Mouse (Mus musculus): ENCODE data around the gene Pcx.

The Pcx gene

DNA sequence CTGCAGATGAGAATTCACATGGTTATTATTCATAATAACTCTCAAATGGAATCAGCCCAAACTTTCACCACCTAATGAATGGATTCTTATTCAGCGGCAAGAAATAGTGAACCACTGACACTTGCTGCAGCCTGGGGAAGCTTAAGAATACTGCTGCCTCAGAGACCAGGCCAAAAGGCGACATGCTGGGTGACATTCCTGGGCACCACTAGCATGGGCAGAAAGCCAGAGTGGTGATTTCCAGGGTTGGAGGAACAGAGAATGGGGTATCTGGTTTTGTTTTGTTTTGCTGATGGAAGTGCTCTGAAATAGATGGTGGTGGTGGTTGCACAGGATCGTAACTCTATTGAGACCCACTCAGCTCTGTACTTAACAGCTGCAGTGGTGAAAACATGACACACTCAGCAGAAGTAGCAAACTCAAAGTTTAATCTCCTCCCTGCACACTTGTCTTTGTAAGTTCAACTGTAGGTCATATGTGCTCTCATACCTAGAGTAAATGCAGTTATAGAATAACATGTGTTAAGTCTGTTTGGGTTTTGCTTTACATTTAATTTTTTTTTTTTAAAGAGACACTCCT lies 38.1 kb downstream of the Pcx start:
- DNase-seq (ENCODE audit: low spot score) = no peak

DNA sequence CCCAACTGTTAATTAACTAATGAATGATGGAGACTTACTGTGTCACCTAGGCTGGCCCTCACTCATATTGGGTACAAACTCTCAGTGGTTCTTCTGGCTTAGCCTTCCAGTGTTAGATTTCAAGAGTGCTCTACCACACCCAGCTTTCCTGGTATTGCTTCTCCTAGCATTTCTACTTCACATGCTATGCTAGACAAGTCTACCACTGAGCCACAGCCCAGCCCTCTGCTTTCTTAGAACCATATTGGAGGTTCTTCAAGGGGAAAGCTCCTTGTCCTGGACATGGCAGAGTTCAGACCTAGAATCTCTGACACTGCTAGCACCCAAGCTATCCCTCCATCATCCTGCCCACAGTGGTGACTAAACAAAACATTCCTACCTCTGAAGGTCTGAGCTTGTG lies 44.0 kb downstream of the Pcx start:
- no peak for DNase-seq (ENCODE audit: low spot score)

DNA sequence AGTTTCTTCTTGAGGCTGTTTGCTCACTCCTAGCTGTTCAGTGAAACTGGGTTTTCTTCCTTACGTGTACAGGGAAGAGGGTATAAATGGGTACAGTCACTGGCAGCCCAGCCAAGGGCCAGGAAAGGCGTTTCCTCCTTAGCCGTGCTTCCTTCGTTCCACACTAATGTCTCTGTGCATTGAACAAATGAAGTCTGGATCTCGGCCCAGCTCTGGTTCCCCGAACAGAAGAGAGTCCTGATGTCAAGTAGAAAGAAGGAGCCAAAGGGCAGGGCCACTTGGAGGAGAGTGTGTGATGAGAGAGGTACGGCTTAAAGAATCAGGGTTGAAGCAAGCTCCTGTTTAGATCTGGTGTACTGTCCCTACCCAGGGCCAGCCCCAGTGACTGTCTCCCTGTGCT lies 44.8 kb downstream of the Pcx start:
- DNase-seq (ENCODE audit: low spot score) = no peak

DNA sequence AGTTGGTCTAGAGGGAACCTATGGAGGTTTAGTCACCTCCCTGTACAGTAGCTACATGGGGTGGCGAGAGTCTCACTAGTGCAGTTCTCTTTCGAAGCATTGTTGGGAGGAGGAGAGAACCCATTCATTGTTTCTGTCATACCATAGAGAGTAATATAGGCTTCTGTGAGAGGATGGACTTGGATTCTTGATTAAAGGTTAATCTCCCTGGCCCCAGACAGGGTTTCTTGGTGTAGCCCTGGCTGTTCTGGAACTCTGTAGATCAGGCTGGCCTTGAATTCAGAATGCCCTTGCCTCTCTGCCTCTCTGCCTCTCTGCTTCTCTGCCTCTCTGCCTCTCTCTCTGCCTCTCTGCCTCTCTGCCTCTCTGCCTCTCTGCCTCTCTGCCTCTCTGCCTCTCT lies 46.5 kb downstream of the Pcx start:
- no peak for DNase-seq (ENCODE audit: low spot score)

DNA sequence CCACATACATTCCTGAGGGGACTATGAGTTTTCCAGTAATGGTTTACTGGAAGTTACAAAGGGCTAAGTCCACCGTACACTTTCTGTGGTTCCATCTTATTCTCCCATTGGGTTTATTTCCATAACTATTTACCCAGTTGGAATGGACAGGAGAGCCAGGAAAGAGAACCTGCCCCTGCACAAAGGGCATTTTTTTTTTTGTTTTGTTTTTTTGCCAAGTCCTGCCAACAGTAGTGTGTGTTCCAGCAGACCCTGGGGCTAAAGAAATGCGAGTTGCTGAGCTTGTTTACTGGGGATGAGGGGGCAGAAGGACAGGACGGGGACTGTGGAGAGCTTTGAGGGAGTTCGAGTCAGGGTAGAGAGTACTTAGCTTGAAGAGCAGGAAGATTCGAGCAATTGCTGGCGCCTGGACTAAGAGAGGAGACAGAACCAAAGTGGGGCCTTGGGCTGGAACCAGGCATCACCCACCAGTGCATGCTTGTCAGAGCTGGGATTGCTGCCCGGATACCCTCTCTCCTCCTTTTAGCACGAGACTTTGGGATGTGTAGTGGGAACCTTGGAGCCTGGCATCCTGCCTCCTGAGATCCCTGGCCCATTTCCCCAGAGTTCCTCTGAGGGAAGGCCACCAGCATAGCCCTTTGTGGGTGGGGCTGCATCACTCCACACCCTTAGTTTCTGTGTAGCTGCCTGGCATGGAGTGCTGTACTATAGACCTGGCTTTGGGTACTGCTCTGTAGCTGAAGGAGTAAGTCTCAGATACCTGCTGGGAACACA lies 47.7 kb downstream of the Pcx start:
- DNase-seq (ENCODE audit: low spot score) = no peak

DNA sequence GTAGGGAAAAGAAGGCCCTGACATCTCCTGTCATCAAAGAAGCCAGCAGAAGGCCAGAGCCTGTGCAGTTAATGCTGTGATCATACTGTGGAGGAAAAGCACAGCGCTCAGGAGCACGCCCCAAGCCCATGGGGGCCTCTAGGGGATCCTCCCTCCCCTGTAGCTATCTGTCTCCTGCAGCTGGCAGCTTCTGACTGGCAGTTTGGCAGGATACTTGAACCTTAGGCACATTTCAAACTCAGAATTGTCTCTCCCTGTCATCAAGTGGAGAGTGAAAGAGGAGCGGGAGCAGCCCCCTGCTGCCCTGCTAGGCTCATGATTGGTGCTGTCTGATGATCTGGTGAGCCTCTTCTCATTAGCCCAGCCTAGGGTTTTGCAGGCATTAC lies 48.3 kb downstream of the Pcx start:
- no peak for DNase-seq (ENCODE audit: low spot score)

DNA sequence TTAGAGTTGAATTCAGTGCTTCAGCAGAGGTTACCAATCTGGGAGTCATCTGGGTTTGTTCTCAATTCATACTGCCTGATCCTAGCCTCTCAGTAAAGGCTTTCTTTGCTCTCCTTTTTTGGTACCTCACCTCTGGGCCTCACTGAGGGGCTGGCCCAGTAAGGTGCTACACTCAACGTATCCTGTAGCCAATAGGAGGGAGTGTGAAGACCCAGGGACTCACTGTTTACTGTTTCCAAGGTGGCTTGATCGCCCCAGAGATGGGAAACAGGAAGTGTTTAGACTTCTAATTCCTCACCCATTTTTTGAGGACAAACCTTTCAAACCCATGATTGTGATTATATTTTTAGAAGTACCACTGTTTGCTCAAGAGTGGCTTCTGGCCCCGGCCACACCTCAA lies 48.7 kb downstream of the Pcx start:
- no peak for DNase-seq (ENCODE audit: low spot score)

DNA sequence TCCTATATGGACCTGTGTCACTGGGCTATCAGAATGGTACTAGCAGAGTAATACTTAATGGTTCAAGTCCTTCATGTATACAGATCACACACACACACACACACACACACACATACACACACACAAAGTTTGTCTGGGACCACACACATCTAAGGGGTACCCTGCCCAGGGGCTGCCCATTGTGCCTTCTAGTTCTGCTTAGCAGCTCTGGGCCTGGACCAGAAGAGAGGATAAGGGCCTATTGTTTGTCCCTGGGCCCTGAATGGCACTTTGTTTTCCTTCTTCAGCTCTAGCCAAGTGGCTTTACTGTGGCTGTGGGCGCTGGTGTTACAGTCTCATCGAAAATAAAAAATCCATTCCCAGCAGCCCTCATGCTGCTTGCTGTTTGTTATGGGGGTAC lies 49.3 kb downstream of the Pcx start:
- DNase-seq (ENCODE audit: low spot score) = no peak

DNA sequence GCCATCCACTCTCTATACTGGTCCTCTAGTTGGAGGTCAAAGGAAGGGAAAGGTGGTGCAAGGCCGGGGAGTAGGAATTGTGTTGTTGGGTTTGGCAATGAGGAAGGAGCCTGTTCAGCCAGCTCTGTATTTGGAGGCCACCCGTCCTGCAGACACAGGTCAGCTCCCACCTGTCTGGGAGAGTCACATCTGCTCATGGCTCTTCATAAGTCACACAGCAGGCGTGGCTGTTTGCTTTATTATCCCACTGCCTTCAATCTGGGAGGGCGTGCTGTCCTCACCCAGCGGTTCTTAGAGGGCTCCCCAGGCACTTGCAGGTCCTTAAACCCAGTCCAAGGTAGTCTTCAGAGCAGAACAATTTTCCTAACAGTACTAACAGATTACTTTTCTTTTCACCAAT lies 49.9 kb downstream of the Pcx start:
- DNase-seq (ENCODE audit: low spot score) = no peak

DNA sequence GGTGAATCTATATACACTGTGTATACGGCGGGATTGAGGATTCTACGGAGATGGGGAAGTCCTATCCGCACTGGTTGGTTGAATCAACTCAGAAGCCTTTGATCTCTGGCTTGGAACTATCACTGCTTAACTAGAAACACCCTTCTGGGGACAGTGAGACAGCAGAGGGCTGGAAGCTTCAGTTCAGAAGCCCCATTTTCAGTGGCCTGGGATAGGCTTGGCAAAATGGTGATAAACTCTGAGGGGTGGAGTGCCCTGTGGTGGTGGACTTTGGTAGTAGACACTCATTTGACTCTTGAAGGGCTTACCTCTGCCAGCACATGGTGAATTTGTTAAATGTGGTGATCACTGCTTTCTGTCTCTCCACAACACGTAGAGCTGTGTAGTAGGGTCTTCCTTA lies 55.4 kb downstream of the Pcx start:
- no peak for DNase-seq (ENCODE audit: low spot score)

DNA sequence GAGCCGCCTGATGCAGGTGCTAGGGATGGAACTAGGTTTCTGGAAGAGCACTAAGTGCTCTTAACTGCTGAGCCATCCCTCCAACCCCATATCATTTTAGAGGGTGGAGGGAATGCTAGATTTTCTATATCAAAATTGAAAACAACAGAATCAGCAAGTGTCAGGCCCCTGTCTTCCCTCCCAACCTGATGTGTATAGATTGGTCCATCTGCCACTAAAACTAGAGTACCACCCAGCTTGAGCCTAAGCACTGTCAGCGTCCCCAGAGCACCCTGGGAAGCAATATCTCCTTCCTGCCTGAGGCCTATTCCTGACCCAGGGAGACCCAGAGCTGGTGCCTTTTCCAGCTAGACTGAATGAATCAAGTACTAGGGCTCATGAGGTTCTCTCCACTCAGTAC lies 56.6 kb downstream of the Pcx start:
- no peak for DNase-seq (ENCODE audit: low spot score)

DNA sequence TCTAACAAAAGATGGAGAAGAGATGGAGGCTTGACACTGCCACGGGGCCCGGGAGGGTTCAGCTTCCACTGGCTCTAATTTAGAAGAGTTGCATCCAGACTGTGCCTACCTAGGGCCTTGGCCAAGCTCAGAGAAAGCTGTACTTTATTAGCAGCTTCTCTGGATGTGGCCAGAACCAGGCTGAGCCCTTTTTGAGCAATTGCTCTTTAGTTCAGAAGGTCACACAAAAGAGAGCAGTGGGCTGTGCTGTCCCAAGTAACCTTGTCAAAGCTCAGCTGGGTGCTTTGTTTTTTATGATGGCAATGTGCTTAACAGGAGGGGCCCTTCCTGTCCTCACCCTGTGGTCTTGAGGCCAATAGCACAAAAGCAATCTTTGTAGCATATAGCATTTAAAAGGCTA lies 57.4 kb downstream of the Pcx start:
- DNase-seq (ENCODE audit: low spot score) = no peak

DNA sequence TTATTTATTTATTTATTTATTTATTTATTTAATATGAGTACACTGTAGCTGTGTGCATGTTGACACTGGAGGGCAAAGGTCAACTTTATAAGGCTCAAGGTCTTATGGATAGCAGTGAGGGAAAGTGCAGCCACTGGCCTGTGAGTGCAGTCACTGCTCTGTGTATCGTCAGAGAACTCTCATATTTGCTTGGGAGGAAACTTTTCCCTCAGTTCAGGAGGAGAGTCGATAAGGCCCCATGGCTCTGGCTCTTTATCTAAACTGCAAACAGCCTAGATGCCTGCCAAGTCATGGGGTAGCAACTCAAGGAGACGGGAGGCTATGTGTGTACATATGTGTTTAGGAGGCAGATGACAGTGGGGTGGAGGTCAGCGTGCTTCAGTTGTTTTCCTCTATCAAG lies 58.6 kb downstream of the Pcx start:
- no peak for DNase-seq (ENCODE audit: low spot score)

DNA sequence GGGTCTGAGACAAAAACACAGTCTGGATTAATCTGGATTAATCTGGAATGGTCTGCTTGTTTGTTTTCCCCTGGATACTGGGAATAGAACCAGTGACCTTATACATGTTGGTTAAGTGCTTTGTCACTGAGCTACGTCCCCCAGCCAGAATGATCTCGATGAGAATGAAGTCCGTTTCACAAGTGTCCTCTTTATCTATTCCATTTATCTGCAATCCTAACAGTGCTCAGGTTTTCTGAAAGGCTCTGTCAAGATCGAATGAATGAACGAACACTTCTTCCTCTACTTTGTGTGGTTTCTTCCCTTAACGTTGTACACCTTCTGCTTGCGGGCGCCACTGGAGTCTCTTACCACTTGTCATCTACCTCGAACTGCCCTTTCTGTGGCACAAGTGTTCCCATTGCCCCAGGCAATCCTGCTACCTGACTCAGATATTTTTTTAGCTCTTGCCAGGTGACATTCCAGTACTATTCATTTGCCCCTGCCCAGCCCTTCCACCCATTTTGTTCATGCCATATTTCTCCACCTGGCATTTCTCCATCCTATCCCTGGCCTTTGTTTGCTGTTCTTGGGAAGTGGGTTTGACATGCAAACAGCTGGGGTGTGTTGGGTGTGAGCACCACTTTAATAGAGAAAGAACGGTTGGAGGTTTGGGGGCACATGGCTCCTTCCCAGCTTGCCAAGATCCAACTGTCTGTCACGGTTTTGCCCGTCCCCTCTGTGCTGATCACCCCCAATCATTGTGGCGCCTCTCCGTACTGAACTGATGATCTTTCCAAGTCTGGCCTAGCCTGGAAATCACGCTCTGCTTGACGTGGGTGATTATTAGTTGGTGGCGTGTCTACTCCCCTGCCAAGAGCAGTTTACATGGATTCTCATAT lies 59.3 kb downstream of the Pcx start:
- no peak for DNase-seq (ENCODE audit: low spot score)

DNA sequence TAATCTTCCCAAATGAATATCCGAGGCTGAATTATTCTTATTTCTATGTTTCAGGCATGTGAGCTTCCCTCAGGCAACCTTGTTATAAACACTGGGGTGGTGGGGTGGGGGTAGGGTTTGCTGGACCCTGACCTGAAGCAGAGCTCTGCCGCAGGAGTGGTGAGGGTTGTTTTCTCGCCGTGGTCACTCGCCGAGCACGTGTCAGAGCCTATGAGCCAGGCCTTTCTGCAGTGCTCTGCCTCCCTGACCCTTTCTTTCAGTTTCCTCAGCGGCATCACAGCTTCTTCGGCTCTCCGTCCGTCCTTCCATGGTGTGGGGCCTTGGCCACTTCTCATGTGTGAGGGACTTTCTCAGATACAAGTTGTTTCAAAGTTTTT lies 60.0 kb downstream of the Pcx start:
- DNase-seq (ENCODE audit: low spot score) = no peak

DNA sequence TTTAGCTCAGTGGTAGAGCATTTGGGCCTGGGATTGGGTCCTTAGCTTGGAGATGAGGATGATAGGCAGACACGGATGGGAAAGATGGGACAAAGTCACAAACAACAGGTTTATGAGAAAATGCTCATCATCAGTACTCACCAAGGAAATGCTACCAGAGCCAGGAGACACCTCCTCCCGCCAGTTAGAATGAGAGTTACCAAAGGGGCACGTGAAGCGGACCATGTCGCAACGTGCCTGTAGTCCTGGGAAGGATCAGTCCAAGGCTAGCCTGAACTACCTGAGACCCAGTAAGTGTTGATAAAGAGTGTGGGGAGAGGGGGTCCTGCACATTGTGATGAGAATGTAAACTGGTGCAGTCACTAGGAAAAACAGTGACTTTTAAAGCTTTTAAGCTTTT lies 60.5 kb downstream of the Pcx start:
- DNase-seq (ENCODE audit: low spot score) = no peak

DNA sequence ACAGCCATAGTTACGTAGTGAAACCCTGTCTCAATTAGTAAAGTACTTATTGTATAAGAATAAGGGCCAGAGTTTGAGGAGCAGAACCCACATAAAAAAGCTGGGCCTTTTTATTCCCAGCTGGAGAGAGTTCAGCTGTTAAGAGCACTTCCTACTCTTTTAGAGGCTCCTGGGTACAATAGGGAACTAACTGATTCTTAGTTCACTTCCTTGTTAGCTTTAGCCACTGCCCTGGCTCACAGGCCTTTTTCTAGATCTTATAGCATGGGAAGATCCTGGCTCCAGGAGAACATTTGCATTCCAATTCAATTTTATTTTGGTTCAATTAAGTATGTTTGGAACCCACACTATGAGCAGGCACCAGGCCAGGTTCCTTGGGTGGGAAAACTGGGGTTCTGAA lies 61.4 kb downstream of the Pcx start:
- no peak for DNase-seq (ENCODE audit: low spot score)

DNA sequence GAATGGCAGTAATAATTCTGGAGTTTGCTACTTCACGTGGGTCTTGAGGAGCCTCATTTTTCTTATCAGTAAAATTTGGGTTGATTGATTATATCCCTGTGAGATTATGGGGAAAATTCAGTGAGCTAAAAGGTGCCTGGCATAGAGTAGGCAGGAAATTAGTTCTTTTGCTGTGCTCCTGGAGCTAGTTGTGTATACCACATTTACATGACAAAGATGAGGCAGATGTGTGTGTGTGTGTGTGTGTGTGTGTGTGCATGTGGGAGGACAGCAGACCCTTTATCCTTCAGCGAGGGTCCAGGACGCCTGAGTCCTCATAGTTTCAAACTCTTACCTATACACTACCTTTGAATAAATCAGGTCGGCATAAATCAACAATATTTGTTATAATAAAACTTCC lies 61.8 kb downstream of the Pcx start:
- DNase-seq (ENCODE audit: low spot score) = no peak

DNA sequence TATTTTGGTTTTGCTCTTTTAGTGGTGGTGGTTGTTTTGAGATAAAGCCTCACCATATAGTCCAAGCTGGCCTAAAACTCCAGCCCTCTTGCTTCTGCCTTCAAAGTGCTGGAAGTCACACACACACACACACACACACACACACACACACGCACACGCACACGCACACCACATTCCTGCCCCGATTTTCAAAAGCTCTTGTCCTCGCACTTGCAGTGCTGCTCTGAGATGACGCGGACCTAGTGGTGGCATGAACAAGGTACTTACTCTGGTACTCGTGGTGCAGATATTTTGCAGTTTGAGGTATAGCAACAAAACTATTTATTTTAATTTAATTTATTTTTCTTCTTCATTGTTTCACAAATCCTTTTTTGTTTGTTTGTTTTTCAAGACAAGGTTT lies 62.2 kb downstream of the Pcx start:
- no peak for DNase-seq (ENCODE audit: low spot score)

DNA sequence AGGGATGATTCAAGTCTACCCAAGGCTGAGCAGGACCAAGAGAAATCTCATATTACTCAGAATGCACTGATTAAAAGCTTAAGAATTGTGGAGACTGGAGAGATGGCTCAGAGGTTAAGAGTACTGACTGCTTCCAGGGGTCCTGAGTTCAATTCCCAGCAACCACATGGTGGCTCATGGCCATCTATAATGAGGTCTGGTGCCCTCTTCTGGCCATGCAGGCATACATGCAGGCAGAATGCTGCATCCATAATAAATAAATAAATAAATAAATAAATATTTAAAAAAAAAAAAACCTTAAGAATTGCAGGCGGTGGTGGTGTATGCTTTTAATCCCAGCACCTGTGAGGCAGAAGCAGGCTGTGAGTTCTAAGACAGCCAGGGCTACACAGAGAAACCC lies 63.0 kb downstream of the Pcx start:
- no peak for DNase-seq (ENCODE audit: low spot score)

DNA sequence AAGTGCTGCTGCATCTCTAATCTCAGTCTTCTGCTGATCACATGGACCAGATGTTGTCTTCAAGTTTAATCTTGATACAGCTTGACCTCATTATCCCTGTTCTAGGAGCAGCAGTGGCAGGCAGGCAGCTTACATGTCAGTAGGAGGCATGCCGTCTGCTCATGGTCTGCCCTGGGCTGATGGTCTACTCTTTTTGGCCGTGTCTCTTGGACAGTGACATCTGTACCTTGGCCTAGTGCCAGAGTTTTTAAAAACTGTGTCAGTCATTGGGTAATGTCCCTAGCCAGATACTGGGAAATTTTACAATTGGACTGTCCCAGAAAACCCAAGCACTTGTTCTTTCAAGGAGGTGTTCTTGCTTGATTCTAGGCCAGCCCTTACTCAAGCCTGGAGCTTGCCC lies 68.5 kb downstream of the Pcx start:
- DNase-seq (ENCODE audit: low spot score) = no peak

DNA sequence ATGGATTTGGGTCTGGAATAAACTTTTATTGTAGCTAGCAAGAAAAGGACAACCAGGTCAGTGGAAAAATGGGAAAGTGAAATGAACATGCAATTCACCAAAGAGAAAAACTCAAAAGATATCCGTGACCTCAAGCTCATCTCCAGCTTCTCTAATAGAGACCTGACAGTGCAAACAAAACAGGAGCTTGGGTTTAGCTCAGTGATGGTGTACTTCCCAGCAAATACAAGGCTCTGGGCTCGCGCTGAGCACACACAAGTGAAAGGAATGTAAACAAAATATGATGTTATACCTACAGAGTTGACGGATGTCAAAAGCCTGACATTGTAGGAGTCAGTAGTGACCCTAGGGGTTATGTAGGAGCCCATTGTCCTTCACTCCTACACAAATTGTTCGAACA lies 69.0 kb downstream of the Pcx start:
- DNase-seq (ENCODE audit: low spot score) = no peak

DNA sequence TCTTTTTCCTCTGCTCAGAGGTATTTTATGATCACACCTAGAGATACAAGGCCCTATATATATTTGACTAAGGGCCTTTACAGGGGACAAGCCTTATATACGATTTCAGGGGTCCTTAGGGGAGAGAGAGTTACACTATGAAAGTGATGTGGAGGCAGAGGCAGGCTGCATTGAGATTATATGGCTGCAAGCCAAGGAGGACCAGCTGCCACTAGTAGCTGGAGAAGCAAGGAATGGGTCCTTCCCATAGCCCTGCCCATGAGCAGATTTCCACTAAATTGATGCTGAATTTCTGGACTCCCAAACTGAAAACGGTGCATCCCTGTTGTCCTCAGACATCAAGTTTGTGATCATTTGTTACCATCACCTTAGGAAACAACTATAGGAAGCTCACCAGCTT lies 73.6 kb downstream of the Pcx start:
- no peak for DNase-seq (ENCODE audit: low spot score)
